Mouse (Mus musculus) heart, postnatal 0 days (tissue): ENCODE data around the gene Tspan3. TPM values are rescaled to one million over a fixed set of nuclear protein-coding genes. Genes with fewer than 3 reads are reported as not detected.

ENCODE experiments used
- ATAC-seq: fragments of 200-750 bp; cut with Nextera tagmentation; 2 replicates; pipeline ENCODE4 v1.8.0; 2017; ENCODE audit warnings: low read depth, moderate number of reproducible peaks, moderate library complexity; ENCODE audit not compliant: insufficient read depth
- DNase-seq: peaks from one replicate; pipeline ENCODE4 v3.0.0-alpha.2; 2016; ENCODE audit warnings: low spot score
- H3K27ac ChIP-seq: fragments of 300-500 bp; sonication (generic); 2 replicates; pipeline ENCODE4 v1.5.1; 2014; ENCODE audit warnings: low read depth, mild to moderate bottlenecking
- H3K27me3 ChIP-seq: fragments of 300-500 bp; sonication (generic); 2 replicates; pipeline ENCODE4 v1.6.1; 2014; ENCODE audit warnings: low read length, mixed read lengths; ENCODE audit not compliant: control insufficient read depth, insufficient read depth
- H3K36me3 ChIP-seq: fragments of 300-500 bp; sonication (generic); replicated peaks from 2 replicates; pipeline ENCODE4 v1.6.1; 2014; ENCODE audit warnings: low read length, mixed read lengths; ENCODE audit not compliant: control insufficient read depth, insufficient read depth
- H3K4me1 ChIP-seq: fragments of 300-500 bp; sonication (generic); 2 replicates; pipeline ENCODE4 v1.6.1; 2014; ENCODE audit warnings: antibody characterized with exemption; ENCODE audit not compliant: control insufficient read depth, insufficient read depth
- H3K4me2 ChIP-seq: fragments of 300-500 bp; sonication (generic); 2 replicates; pipeline ENCODE4 v1.6.1; 2014; ENCODE audit warnings: low read depth, mild to moderate bottlenecking, low read length, moderate library complexity
- H3K4me3 ChIP-seq: fragments of 300-500 bp; sonication (generic); 2 replicates; pipeline ENCODE4 v1.5.1; 2014; ENCODE audit warnings: low read depth, low read length
- H3K9ac ChIP-seq: fragments of 300-500 bp; sonication (generic); replicated peaks from 2 replicates; pipeline ENCODE4 v1.6.1; 2014; ENCODE audit warnings: low read depth, low read length, mixed read lengths
- H3K9me3 ChIP-seq: fragments of 300-500 bp; sonication (generic); replicated peaks from 2 replicates; pipeline ENCODE4 v1.6.1; 2016; ENCODE audit warnings: low read length; ENCODE audit not compliant: control insufficient read depth
- CTCF ChIP-seq: IDR thresholded peaks from 2 replicates; pipeline ENCODE4 v1.5.1; 2016; ENCODE audit warnings: antibody characterized with exemption, control low read depth, low read depth
- EP300 ChIP-seq: IDR thresholded peaks from 2 replicates; pipeline ENCODE4 v1.6.1; 2016; ENCODE audit warnings: antibody characterized with exemption, low read depth
- WGBS: fragments of 180-500 bp; shearing (Covaris S2); extraction: QIAGEN DNeasy Blood & Tissue Kit; methylation state at CpG from one replicate; pipeline ENCODE4 v1.1.7; 2014; 5-methylcytosine and 5-hydroxymethylcytosine counted together
- polyA plus RNA-seq: library from polyadenylated mRNA; unstranded; fragments of >200 nt; fragmentation: Nextera tagmentation; extraction: Ambion mirVana; gene quantifications from 2 replicates; pipeline ENCODE4 v1.2.1, GENCODE M21; 2015
- total RNA-seq: library from RNA; depleted of rRNA; stranded (reverse); fragments of >200 nt; gene quantifications from 2 replicates; pipeline ENCODE4 v1.2.3, GENCODE M21; 2014; ENCODE audit warnings: low replicate concordance

Gene Tspan3
- total and polyA plus RNA-seq, 2 experiments from 2014 or later = 402 to 461 TPM

DNA sequence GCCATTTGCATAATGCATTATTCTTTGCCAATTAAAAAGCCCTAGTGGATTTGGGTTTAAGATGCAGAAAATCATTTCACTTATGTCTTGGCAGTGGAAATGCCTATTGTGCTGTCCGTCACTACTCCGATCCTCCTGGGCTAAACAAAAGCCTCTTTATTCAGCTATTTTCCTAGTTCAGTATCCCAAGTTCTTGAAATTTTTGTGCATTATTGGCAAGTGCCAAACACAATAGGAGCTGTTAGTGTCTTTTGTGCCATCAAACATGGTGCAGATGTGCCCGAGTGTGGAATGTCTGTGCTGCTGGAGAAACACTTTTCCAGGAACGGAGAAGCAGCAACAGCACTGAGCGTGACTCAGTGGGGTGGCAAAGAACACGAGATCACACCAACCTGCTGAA is 2.4 kb upstream of the Tspan3 start:
- DNase-seq (no peak), ATAC-seq (no peak)
- no peak overlapping the region for H3K27ac ChIP-seq
- H3K9me3 ChIP-seq = no peaks in the 10 kb centered on the region
- no peak overlapping the region for H3K9ac ChIP-seq
- no peaks in the 10 kb centered on the region for H3K27me3 ChIP-seq
- WGBS = 69% methylated on average over 6 of the region's 6 CpGs
- H3K36me3 ChIP-seq = no peaks in the 10 kb centered on the region
- TF ChIP-seq EP300 (no peak), CTCF (no peak)
- no peak overlapping the region for H3K4me2 ChIP-seq
- H3K4me1 ChIP-seq = no peaks in the 10 kb centered on the region
- no peak overlapping the region for H3K4me3 ChIP-seq

DNA sequence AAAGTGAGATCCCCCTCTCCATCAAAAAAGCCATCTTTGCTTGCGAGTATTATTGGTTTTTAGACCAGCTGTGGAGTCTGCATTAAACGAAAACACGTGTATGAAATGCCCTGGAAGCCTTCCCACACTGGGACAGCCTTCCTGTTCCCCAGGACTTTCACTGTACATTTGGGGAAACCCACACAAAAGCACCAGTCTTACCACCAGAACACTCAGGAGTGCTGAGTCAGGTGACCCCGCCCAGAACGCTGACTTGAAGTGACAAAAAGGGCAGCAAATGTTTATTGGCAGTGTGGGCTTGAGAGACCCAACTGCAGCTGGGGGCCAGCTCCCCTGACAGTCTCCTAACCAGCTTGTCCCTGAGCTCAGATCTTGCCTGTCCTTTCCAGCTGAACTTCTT is 884 bp upstream of the Tspan3 start:
- H3K4me1 ChIP-seq = peaks cover 11% of the 10 kb centered on the region; the same call in 1 of the 2 replicates
- H3K27me3 ChIP-seq = no peaks in the 10 kb centered on the region
- no peak overlapping the region for H3K27ac ChIP-seq
- H3K4me3 ChIP-seq = no peak overlapping the region
- ATAC-seq (no peak), DNase-seq (no peak)
- H3K36me3 ChIP-seq = no peaks in the 10 kb centered on the region
- H3K9me3 ChIP-seq = no peaks in the 10 kb centered on the region
- 47% methylated on average over 5 of the region's 5 CpGs for WGBS
- no peak for TF ChIP-seq EP300
- no peak for TF ChIP-seq CTCF
- no peak overlapping the region for H3K9ac ChIP-seq
- no peak overlapping the region for H3K4me2 ChIP-seq

- H3K9ac ChIP-seq = peak overlapping the region; percentile 90
- peak overlapping the region; percentile 94 for H3K27ac ChIP-seq
- H3K4me2 ChIP-seq = peak overlapping the region; percentile 58
- H3K9me3 ChIP-seq = no peaks in the 10 kb centered on the region
- no peaks in the 10 kb centered on the region for H3K36me3 ChIP-seq
- H3K4me3 ChIP-seq = peak overlapping the region; percentile 81
- DNase-seq (peak; percentile 94), ATAC-seq (peak; percentile 96)
- no peaks in the 10 kb centered on the region for H3K27me3 ChIP-seq
- TF ChIP-seq EP300 (no peak), CTCF (no peak)
- peaks cover 26% of the 10 kb centered on the region for H3K4me1 ChIP-seq
- WGBS = 0% methylated on average over 77 of the region's 82 CpGs
Observed at GRCm38 (mm10) chr9:56160341-56161141, 4.7 kb downstream of the Tspan3 start.

GRCm38 (mm10) chr9:56159456-56159855 is 5.8 kb downstream of the Tspan3 start:
- no peak for TF ChIP-seq CTCF
- TF ChIP-seq EP300 = no peak
- Histone ChIP-seq H3K4me1 (peaks cover 26% of the 10 kb centered on the region), H3K4me2 (peak overlapping the region; percentile 58), H3K4me3 (peak overlapping the region; percentile 81), H3K36me3 (no peaks in the 10 kb centered on the region), H3K9me3 (no peaks in the 10 kb centered on the region), H3K9ac (peak overlapping the region; percentile 90; the same call in 1 of the 2 replicates), H3K27me3 (no peaks in the 10 kb centered on the region), H3K27ac (no peak overlapping the region)
- DNase-seq (no peak), ATAC-seq (no peak)
- WGBS = 8% methylated on average over 2 of the region's 2 CpGs

DNA sequence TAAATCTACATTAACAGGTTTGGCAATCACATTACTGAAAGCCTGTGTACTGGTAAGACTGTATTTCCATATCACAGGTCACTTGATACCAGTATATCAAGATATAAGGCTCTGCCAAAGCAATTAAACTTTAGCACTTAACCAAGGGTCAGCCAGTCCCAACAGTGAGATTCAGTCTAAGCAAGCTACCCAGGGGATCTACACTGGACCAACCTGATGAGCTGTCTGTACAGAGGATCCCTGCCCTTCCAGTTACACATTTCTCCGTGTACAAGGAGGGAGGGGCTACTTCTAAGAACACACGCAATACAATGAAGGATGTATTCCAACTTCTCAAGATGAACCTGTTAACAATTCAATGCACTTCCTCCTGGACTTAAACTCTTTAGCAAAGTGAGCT is 7.2 kb downstream of the Tspan3 start:
- no peak for TF ChIP-seq EP300
- TF ChIP-seq CTCF = no peak
- no peak for DNase-seq
- H3K36me3 ChIP-seq = no peaks in the 10 kb centered on the region
- H3K9me3 ChIP-seq = no peaks in the 10 kb centered on the region
- peaks cover 26% of the 10 kb centered on the region for H3K4me1 ChIP-seq
- H3K4me2 ChIP-seq = no peak overlapping the region
- H3K27ac ChIP-seq = no peak overlapping the region
- 37% methylated on average over 2 of the region's 2 CpGs for WGBS
- H3K27me3 ChIP-seq = no peaks in the 10 kb centered on the region
- no peak for ATAC-seq
- no peak overlapping the region for H3K4me3 ChIP-seq
- H3K9ac ChIP-seq = no peak overlapping the region

DNA sequence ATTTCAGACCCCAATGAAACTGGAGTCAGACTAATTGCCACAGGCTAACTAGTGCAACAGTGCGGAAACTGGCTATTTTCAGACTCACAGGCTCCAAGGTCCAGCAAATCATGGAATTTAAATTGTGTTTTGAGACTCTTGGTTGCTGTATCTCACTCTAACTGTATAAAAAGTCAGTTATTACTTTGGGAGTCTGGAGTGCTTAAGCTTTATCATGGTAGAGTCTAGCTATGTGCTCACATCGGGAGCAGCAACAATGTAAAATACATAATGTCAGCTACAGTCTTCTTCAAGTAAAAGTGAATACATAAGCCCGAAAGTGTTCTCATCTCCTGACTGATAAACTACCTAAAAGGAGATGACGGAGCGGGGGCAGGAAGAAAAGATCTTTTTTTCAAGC is 10.7 kb downstream of the Tspan3 start:
- DNase-seq = no peak
- Histone ChIP-seq H3K36me3 (no peaks in the 10 kb centered on the region), H3K9me3 (no peaks in the 10 kb centered on the region), H3K27me3 (no peaks in the 10 kb centered on the region), H3K4me2 (no peak overlapping the region), H3K9ac (no peak overlapping the region), H3K27ac (no peak overlapping the region), H3K4me3 (no peak overlapping the region), H3K4me1 (peaks cover 19% of the 10 kb centered on the region)
- no peak for TF ChIP-seq CTCF
- no peak for TF ChIP-seq EP300
- 79% methylated on average over 5 of the region's 5 CpGs for WGBS
- no peak for ATAC-seq
